Mouse (Mus musculus) thymus, postnatal 0 days (tissue): ENCODE data around the gene Olfr535. TPM values are rescaled to one million over a fixed set of nuclear protein-coding genes. Genes with fewer than 3 reads are reported as not detected.
"Not testable (repeated sequence)": the region's sequence is repeated elsewhere in the genome, so short reads cannot be mapped to it uniquely, and the experiment has no call there.

ENCODE experiments used
- DNase-seq: peaks from one replicate; pipeline ENCODE4 v3.0.0-alpha.2; 2015; ENCODE audit warnings: low spot score
- polyA plus RNA-seq: library from polyadenylated mRNA; unstranded; fragments of >200 nt; fragmentation: Nextera tagmentation; extraction: Ambion mirVana; gene quantifications from 2 replicates; pipeline ENCODE4 v1.2.1, GENCODE M21; 2015

The Olfr535 gene
- not detected in 2 replicates for polyA plus RNA-seq

- no peak for DNase-seq
These were observed at the start of gene Olfr535 for GRCm38 (mm10) chr7:140483916-140484315. Gene Olfr535 (plus strand): TSS chr7:140484216.

GRCm38 (mm10) chr7:140443141-140443540 is 40.9 kb upstream of the Olfr535 start:
- no peak for DNase-seq

GRCm38 (mm10) chr7:140463070-140463469 is 20.9 kb upstream of the Olfr535 start, which contains the start of gene Olfr533:
Gene Olfr533 (plus strand): TSS chr7:140463370.
- DNase-seq, result not testable (repeated sequence)

GRCm38 (mm10) chr7:140477886-140478285 is 6.1 kb upstream of the Olfr535 start:
- DNase-seq, result no peak

- no peak for DNase-seq
These were observed 5.3 kb upstream of the Olfr535 start for GRCm38 (mm10) chr7:140478733-140479132.

GRCm38 (mm10) chr7:140488981-140489380 is 5.0 kb downstream of the Olfr535 start:
- no peak for DNase-seq

- no peak for DNase-seq
These were observed 10.2 kb downstream of the Olfr535 start for GRCm38 (mm10) chr7:140494231-140494630.

GRCm38 (mm10) chr7:140494702-140495101 is 10.7 kb downstream of the Olfr535 start:
- no peak for DNase-seq

GRCm38 (mm10) chr7:140507346-140508021 is 23.5 kb downstream of the Olfr535 start, which contains the start of gene Olfr536:
Gene Olfr536 (minus strand): TSS chr7:140507396.
- not testable (repeated sequence) for DNase-seq

- DNase-seq, result no peak
These were observed 55.7 kb downstream of the Olfr535 start for GRCm38 (mm10) chr7:140539746-140540145.

Other genes starting within 250 kb of the Olfr535 start
- 26.5 and 34.2 TPM in 2 replicates for gene 5830411N06Rik, start 236.9 kb upstream of the Olfr535 start, polyA plus RNA-seq
- gene Olfr525, start 163.4 kb upstream of the Olfr535 start, polyA plus RNA-seq, result 0.03 and 0.08 TPM in 2 replicates
- gene Olfr527, start 150.2 kb upstream of the Olfr535 start, polyA plus RNA-seq, result 0.06 TPM in 1 of 2 replicates, not detected in the other
- not detected in 2 replicates for gene Olfr60, start 122.5 kb upstream of the Olfr535 start, polyA plus RNA-seq
- 0.21 TPM in 1 of 2 replicates, not detected in the other for gene Olfr530, start 107.9 kb upstream of the Olfr535 start, polyA plus RNA-seq
- 0.05 and 0.08 TPM in 2 replicates for gene Olfr531, start 81.3 kb upstream of the Olfr535 start, polyA plus RNA-seq
- not detected in 2 replicates for gene Olfr532, start 62.6 kb upstream of the Olfr535 start, polyA plus RNA-seq
- not detected in 2 replicates for gene Olfr533, start 20.8 kb upstream of the Olfr535 start, polyA plus RNA-seq
- not detected in 2 replicates for gene Olfr536, start 23.2 kb downstream of the Olfr535 start, polyA plus RNA-seq
- not detected in 2 replicates for gene Olfr538, start 83.7 kb downstream of the Olfr535 start, polyA plus RNA-seq
- gene Olfr46, start 117.1 kb downstream of the Olfr535 start, polyA plus RNA-seq, result not detected in 2 replicates
- not detected in 2 replicates for gene Olfr61, start 144.8 kb downstream of the Olfr535 start, polyA plus RNA-seq
- gene Olfr53, start 162.2 kb downstream of the Olfr535 start, polyA plus RNA-seq, result not detected in 2 replicates
- not detected in 2 replicates for gene Olfr539, start 175.7 kb downstream of the Olfr535 start, polyA plus RNA-seq
- gene Olfr45, start 197.7 kb downstream of the Olfr535 start, polyA plus RNA-seq, result not detected in 2 replicates
- gene Olfr541, start 213.1 kb downstream of the Olfr535 start, polyA plus RNA-seq, result not detected in 2 replicates